Mouse (Mus musculus) left cerebral cortex, postnatal 4 days (tissue): ENCODE data around the gene Alb. TPM values are rescaled to one million over a fixed set of nuclear protein-coding genes. Genes with fewer than 3 reads are reported as not detected.
A peak's percentile ranks its signal among the peaks of the same experiment; 100 is the strongest.

Experiments used
- DNase-seq: peaks from one replicate; pipeline ENCODE4 v3.0.0-alpha.2; 2022
- intact Hi-C: fragments of 180-260 bp; cut with DNase I; formaldehyde crosslinking; loops from one replicate; pipeline ENCODE4 v1.15.1; 2025
- total RNA-seq, 2 experiments: library from RNA; stranded (reverse); gene quantifications; 2 replicates each; pipeline ENCODE4 v1.2.3; 2021

Alb gene
- 1 to 10 TPM in 1 of 2 experiments, under 1 TPM in 1; 0.46 to 1.6 TPM for total RNA-seq

DNA sequence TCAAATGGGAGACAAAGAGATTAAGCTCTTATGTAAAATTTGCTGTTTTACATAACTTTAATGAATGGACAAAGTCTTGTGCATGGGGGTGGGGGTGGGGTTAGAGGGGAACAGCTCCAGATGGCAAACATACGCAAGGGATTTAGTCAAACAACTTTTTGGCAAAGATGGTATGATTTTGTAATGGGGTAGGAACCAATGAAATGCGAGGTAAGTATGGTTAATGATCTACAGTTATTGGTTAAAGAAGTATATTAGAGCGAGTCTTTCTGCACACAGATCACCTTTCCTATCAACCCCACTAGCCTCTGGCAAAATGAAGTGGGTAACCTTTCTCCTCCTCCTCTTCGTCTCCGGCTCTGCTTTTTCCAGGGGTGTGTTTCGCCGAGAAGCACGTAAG lies at the start of gene Alb:
TSS of gene Alb (plus strand) at position 279 of the 400 bp plus-strand sequence.
- no peak for DNase-seq
- intact Hi-C loops: no loop called here

- DNase-seq: no peak
- intact Hi-C loops: no loop called here
Observed at GRCm38 (mm10) chr5:90414142-90414924, 46.4 kb upstream of the Alb start.

- DNase-seq: peak; percentile 3
- intact Hi-C loops: no loop called here
Observed at GRCm38 (mm10) chr5:90414925-90415295, 45.8 kb upstream of the Alb start.

GRCm38 (mm10) chr5:90424625-90425024 lies 36.1 kb upstream of the Alb start:
- intact Hi-C loops: no loop called here
- no peak for DNase-seq

- intact Hi-C loops: no loop called here
- DNase-seq: no peak
Observed at GRCm38 (mm10) chr5:90425191-90425590, 35.5 kb upstream of the Alb start.

- no peak for DNase-seq
Observed at GRCm38 (mm10) chr5:90431053-90431452, 29.6 kb upstream of the Alb start.

GRCm38 (mm10) chr5:90439157-90439556 lies 21.5 kb upstream of the Alb start:
- intact Hi-C loops: no loop called here
- no peak for DNase-seq

More at GRCm38 (mm10) chr5:90431053-90431452, 29.6 kb upstream of the Alb start:
- intact Hi-C loops: no loop called here

GRCm38 (mm10) chr5:90447577-90447976 lies 13.1 kb upstream of the Alb start:
- intact Hi-C loops: no loop called here
- no peak for DNase-seq

GRCm38 (mm10) chr5:90449961-90450360 lies 10.7 kb upstream of the Alb start:
- no peak for DNase-seq
- intact Hi-C loops: no loop called here

DNA sequence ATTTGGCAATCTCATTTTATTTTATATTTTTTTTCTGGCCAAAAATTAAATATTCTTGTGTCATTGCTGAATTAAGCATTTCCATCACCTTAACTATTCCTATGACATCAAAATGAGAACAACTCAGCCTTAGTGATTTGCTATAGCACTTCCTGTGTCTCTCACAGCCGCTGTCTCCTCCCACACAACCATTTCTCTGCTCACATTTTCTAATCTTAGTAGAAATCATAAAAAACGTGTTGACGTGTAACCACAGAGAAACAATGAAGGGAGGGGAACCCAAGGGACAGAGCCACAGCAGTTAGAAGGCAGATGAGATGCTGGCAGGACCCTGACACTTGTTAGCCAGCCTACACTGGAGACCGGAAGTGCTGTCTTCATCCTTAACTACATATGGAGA lies 8.0 kb upstream of the Alb start:
- no peak for DNase-seq
- intact Hi-C loops: no loop called here

GRCm38 (mm10) chr5:90457241-90457640 lies 3.5 kb upstream of the Alb start:
- no peak for DNase-seq
- intact Hi-C loops: no loop called here

GRCm38 (mm10) chr5:90458727-90459126 lies 2.0 kb upstream of the Alb start:
- intact Hi-C loops: no loop called here
- no peak for DNase-seq

GRCm38 (mm10) chr5:90466806-90467205 lies 6.1 kb downstream of the Alb start:
- no peak for DNase-seq
- intact Hi-C loops: no loop called here

- peak; percentile 36 for DNase-seq
- intact Hi-C loops: no loop called here
Observed at GRCm38 (mm10) chr5:90467245-90467644, 6.5 kb downstream of the Alb start.

DNA sequence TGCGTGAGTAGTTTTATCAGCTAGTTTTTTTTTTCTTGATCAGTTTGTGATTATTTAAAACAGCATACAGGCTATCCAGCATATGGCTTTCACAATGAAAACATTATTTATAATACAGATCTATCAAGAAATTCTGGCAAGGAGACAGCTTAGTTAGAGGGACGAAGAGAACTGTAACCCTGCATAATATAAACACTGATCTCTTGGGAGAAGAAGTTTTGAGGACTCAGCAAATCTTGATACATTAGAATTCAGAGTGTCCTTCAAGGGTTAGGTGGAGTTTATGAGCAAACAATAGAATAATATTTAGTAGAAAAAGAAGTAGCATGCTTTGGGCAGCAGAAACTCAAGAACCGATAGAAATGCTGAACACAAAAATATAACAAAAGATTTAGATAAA lies 10.1 kb downstream of the Alb start:
- intact Hi-C loops: no loop called here
- DNase-seq: no peak

DNA sequence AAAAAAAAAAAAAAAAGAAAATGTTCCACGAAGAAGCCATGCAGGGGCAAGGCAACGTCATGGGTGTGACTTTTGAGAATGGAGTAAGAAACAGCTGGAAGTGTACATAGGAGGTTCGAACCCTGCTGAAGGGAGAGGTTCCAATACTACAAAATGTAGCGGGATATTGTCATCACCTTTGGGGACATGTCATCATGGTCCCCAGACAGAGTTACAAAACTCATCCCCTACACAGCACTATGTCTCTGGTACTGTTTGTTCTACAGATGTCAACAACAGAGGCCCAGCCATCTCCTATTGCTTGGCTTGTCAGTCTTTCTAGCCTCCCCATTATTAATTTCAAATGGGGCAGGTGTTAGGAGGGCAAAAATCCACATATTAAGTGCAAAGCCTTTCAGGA lies 13.2 kb downstream of the Alb start:
- DNase-seq: no peak
- intact Hi-C loops: no loop called here

GRCm38 (mm10) chr5:90474369-90474768 lies 13.7 kb downstream of the Alb start:
- intact Hi-C loops: no loop called here
- no peak for DNase-seq

DNA sequence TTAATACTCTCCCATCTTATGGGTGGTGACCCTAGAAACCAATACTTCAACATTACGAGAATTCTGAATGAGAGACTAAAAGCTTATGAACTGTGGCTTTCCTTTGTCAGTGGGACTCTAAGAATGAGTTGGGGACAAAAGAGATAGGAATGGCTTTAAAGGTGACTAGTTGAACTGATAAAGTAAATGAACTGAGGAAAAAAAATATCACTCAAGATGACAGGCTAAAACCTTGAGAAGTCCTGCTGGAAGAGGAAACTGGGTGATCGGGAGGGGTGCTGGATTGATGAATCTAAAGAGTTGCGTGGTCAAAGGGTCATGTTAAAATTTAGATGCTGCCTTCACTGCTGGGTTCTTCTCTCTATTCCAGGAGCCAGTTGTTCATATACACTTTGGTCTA lies 16.0 kb downstream of the Alb start:
- intact Hi-C loops: no loop called here
- DNase-seq: no peak

DNA sequence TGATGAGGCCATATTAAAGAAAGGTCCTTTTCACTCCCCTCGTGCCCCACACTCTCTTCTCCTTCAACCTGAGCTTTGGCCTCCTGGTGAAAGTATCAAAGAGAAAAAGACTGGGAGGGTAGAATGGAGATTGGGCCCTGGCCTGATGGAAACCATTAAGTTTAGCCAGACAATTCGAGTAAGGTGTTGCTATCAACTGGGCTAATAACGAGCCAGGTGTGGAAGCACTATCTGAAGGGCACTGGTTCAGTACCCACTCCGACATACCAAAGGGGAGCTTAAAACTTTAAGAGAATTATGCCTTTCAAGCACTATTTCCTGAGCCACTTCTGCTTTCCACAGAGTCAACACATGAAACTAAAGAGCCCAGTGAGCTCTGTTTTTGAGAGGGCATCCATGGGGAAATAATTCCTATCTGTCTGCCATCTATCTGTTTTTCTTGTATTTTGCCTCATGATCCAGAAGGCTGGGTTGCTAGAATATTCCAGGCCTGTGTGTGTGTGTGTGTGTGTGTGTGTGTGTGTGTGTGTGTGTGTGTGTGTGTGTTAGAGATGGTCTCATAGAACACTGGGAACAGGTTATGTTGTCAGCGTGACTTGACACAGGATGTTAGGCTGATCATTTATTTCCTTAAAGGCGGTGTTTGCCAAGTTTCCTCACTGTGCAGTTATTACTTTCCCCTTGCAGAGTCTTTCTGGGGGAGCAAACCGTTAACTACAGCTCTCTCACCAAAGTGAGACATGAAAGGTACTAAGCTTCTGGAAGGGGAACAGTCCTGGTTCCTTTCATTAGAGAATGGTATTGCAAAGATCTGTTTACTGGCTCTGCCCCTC lies 16.8 kb downstream of the Alb start:
- intact Hi-C loops: no loop called here
- DNase-seq: no peak

DNA sequence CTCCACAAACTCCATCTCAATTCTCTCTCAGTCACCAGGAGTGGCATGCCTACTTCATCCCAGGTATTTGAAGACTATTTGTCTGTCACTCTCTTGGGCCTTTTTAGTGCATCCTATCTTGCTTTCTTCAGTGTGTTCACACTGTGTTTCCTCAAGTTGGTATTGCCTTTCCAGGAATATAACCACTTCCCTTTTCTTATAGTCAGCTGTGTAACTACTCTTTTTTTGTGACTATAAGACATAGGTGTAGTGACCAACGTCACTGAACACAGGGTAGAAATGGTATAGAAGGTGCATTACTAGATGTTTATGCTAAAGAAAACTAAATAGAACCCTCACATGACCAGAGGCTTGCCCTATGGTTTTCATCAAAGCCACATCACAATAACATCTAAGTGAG lies 18.2 kb downstream of the Alb start:
- intact Hi-C loops: no loop called here
- DNase-seq: no peak

GRCm38 (mm10) chr5:90485597-90485996 lies 24.9 kb downstream of the Alb start:
- intact Hi-C loops: no loop called here
- no peak for DNase-seq

- DNase-seq: no peak
- intact Hi-C loops: no loop called here
Observed at GRCm38 (mm10) chr5:90488323-90488722, 27.6 kb downstream of the Alb start.
